Mouse (Mus musculus) B cell, adult 62 days (primary cell): Measurements from ENCODE around the gene Golt1b. TPM values are rescaled to one million over a fixed set of nuclear protein-coding genes. Genes with fewer than 3 reads are reported as not detected.

Experiments
- total RNA-seq: library from RNA; stranded (reverse); gene quantifications from 4 replicates; pipeline ENCODE4 v1.2.4, GENCODE M21; 2023

Golt1b gene
- 14.6 to 26.7 TPM (median 22.6 TPM) in 4 replicates for total RNA-seq

DNA sequence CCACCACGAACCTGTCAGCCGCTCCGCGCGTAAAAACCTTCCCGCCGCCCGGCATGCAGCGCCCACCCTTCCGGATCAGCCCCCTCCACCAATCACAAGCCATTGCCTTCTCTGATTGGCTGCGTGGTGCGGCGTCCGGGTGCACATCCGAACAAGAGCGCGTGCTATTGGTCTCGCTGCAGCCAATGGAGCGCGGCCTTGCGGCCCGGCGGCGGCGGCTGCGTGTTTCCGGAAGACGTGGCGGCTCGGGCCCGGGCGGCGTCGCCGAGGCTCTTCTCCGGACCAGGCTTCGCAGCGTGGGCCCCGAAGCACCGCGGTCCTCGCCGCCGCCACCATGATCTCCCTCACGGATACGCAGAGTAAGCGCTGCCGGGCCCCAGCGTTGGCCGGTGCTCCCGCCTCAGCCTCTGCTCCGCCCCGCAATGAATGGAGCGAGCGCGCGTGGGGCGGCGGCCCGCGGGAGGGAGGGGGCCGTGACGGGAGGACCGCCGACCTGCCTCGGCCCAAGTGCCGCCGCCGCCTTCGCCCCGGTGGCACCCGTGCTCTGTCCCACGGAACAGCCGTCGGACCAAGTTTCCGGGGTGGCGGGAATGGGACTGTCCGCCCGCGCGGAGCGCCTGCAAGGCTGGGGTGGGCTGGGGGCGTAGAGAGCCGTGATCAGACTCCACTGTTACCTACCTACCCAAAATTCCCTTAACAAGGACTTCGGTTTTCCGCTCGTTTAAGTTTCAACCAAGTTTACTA is at the start of gene Golt1b, which contains the start of gene Recql:
Gene Golt1b (plus strand): TSS at position 211 of the 744 bp plus-strand sequence.
Gene Recql (minus strand): TSS at position 77 of the 744 bp plus-strand sequence.

DNA sequence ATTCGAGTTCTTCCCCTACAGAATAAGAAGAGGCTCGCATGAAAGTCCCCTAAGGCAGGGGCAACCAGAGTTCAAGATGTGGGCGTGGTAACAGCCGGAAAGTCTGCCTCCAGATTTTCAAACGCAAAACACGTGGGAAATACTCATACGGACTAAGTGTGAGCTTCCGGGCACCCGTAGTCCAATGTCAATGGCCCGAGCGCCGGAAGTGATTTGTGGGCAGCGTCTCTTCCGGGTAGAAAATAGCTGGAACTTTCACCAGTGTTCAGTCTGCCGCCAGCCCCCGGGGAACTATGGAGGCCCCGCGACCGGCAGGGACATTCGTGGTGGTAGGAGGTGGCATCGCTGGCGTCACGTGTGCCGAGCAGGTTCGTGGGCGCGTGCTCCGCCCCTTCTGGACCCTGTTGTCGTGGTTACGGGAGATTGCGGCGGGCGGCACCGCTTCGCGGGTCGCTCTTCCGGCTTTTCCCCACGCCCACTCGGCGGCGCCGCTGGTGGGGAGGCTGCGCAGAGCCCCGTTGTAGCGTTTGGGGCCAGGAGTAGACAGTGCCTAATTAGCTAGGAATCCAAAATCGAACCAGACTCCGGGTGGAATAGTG is 41.5 kb upstream of the Golt1b start, which contains the start of gene Pyroxd1:
Gene Pyroxd1 (plus strand): TSS at position 215 of the 599 bp plus-strand sequence.

DNA sequence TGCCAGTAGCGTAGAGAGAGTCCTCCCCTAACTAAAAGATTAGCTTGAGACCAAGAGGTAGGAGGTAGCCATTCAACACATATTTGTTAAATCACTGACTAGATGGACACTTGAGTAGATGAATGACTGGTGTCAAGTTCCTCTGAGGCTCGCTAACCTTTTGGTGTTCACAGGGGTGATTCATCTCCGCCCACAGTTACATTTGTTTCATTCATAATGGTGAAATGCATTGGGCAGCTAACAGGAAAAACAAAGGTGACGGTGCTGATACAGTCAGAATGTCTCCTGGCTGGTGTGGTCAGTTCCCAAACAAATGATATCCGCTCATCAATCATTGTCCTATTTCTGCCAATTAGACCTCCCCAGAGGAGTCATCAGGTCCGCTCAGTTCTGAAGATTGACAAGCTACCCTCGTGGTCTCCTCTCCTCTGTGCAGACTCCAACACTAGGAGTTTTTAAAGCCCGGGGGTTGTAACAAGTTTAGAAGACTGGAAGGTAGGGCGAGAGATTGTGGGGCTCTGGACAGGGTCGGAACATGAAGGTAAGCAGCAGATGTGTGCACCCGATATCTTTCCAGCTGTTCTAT is 26.0 kb downstream of the Golt1b start, which contains the start of gene Spx:
Gene Spx (plus strand): TSS at position 536 of the 586 bp plus-strand sequence.

Other genes with a start within 250 kb of the Golt1b start
- 2.9 TPM in 1 of 4 replicates, not detected in the others for gene Slco1a6, start 178.7 kb upstream of the Golt1b start, total RNA-seq
- not detected in 4 replicates for gene Iapp, start 88.8 kb upstream of the Golt1b start, total RNA-seq
- not detected in 4 replicates for gene Slco1a5, start 64.2 kb upstream of the Golt1b start, total RNA-seq
- gene Pyroxd1, start 41.6 kb upstream of the Golt1b start, total RNA-seq, result 20.7 to 24.3 TPM (median 23.0 TPM) in 4 replicates
- 25.1 to 35.7 TPM (median 32.0 TPM) in 4 replicates for gene Recql, start 134 bp upstream of the Golt1b start, total RNA-seq
- 0.47 to 0.82 TPM in 2 of 4 replicates, not detected in the others for gene Spx, start 26.2 kb downstream of the Golt1b start, total RNA-seq
- gene Gys2, start 85.9 kb downstream of the Golt1b start, total RNA-seq, result not detected in 4 replicates
- gene Ldhb, start 120.7 kb downstream of the Golt1b start, total RNA-seq, result 1.1 to 2.2 TPM in 2 of 4 replicates, not detected in the others
- not detected in 4 replicates for gene Kcnj8, start 184.4 kb downstream of the Golt1b start, total RNA-seq